Mouse (Mus musculus): ENCODE results near the gene Gk5. TPM values are rescaled to one million over a fixed set of nuclear protein-coding genes. Genes with fewer than 3 reads are reported as not detected.

The Gk5 gene
- polyA plus RNA-seq, 1 experiment: 2.5 TPM

GRCm38 (mm10) chr9:96132956-96133603, 13.9 kb downstream of the Gk5 start:
- WGBS: 22% methylated on average over 4 of the region's 4 CpGs
- Histone ChIP-seq H3K27me3 (ENCODE audit: control insufficient read depth, insufficient read depth, low read length) (no peaks in the 10 kb centered on the region), H3K4me1 (ENCODE audit: control insufficient read depth, insufficient read depth, insufficient read length, low read length) (peaks cover 7% of the 10 kb centered on the region), H3K36me3 (ENCODE audit: control insufficient read depth, insufficient read depth, low read length) (no peaks in the 10 kb centered on the region), H3K4me3 (ENCODE audit: low read depth, low read length) (no peak overlapping the region), H3K27ac (ENCODE audit: insufficient read depth, low read depth, low read length) (no peak overlapping the region)
- no peak for TF ChIP-seq CTCF (IDR thresholded peaks at IDR 0.05; ENCODE audit: extremely low read depth, insufficient read length, insufficient replicate concordance, low read depth, low read length)
- TF ChIP-seq POLR2A (IDR thresholded peaks at IDR 0.05; ENCODE audit: low read depth, low read length): no peak

- Histone ChIP-seq H3K27ac (ENCODE audit: insufficient read depth, low read depth, low read length) (peak overlapping the region; percentile 76), H3K36me3 (ENCODE audit: control insufficient read depth, insufficient read depth, low read length) (no peaks in the 10 kb centered on the region), H3K27me3 (ENCODE audit: control insufficient read depth, insufficient read depth, low read length) (no peaks in the 10 kb centered on the region), H3K4me1 (ENCODE audit: control insufficient read depth, insufficient read depth, insufficient read length, low read length) (peaks cover 7% of the 10 kb centered on the region), H3K4me3 (ENCODE audit: low read depth, low read length) (no peak overlapping the region)
- WGBS: 30% methylated on average over 7 of the region's 7 CpGs
- no peak for TF ChIP-seq CTCF (IDR thresholded peaks at IDR 0.05; ENCODE audit: extremely low read depth, insufficient read length, insufficient replicate concordance, low read depth, low read length)
- TF ChIP-seq POLR2A (IDR thresholded peaks at IDR 0.05; ENCODE audit: low read depth, low read length): no peak
Measured at GRCm38 (mm10) chr9:96134470-96134869, 15.3 kb downstream of the Gk5 start.

DNA sequence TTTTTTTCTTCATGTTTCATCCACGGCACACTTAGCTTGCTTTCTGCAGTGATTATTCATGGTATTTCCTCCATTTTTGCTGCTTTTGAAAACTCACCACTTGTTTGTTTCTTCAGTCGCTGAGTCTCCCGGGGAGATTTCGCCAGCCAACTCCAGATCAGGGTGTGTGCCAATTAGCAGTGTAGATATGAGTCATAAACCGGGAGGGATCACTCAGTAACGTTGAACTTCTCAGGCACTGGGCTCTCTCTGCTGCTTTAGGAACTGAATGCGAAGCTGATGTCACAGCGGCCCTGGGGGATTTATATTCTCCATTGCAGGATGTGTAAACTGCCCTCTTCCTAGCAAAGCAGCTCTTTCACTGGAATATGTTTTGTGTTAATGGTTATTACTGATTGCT, 15.8 kb downstream of the Gk5 start:
- no peaks in the 10 kb centered on the region for H3K36me3 ChIP-seq (ENCODE audit: control insufficient read depth, insufficient read depth, low read length)
- 9% methylated on average over 8 of the region's 8 CpGs for WGBS
- H3K4me1 ChIP-seq (ENCODE audit: control insufficient read depth, insufficient read depth, insufficient read length, low read length): peaks cover 7% of the 10 kb centered on the region
- no peaks in the 10 kb centered on the region for H3K27me3 ChIP-seq (ENCODE audit: control insufficient read depth, insufficient read depth, low read length)
- no peak overlapping the region for H3K4me3 ChIP-seq (ENCODE audit: low read depth, low read length)
- H3K27ac ChIP-seq (ENCODE audit: insufficient read depth, low read depth, low read length): peak overlapping the region; percentile 76
- TF ChIP-seq CTCF (IDR thresholded peaks at IDR 0.05; ENCODE audit: extremely low read depth, insufficient read length, insufficient replicate concordance, low read depth, low read length) (no peak), POLR2A (IDR thresholded peaks at IDR 0.05; ENCODE audit: low read depth, low read length) (no peak)

DNA sequence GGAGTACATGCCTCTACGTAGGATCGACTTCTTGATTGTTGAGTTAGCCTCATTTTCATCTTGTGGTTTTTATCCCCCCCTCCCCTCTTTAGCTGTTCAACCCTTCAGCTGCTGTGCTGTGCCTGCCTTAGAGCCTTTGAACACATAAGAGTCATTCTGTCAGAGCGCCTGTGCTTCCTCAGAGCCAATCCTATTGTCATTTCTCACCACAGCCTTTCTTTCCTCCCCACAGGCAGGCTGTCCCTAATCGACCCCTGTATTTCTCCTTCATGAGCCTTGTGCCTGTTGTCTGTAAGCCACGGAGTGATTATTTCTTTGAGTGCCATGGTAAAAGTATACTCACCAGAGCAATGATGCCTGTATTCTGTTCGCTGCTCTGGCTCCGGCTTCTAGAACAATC, 16.3 kb downstream of the Gk5 start:
- H3K36me3 ChIP-seq (ENCODE audit: control insufficient read depth, insufficient read depth, low read length): no peaks in the 10 kb centered on the region
- WGBS: 46% methylated on average over 7 of the region's 7 CpGs
- peak overlapping the region; percentile 76; the same call in 1 of the 2 replicates for H3K27ac ChIP-seq (ENCODE audit: insufficient read depth, low read depth, low read length)
- H3K27me3 ChIP-seq (ENCODE audit: control insufficient read depth, insufficient read depth, low read length): no peaks in the 10 kb centered on the region
- H3K4me3 ChIP-seq (ENCODE audit: low read depth, low read length): no peak overlapping the region
- H3K4me1 ChIP-seq (ENCODE audit: control insufficient read depth, insufficient read depth, insufficient read length, low read length): peaks cover 7% of the 10 kb centered on the region
- no peak for TF ChIP-seq CTCF (IDR thresholded peaks at IDR 0.05; ENCODE audit: extremely low read depth, insufficient read length, insufficient replicate concordance, low read depth, low read length)
- TF ChIP-seq POLR2A (IDR thresholded peaks at IDR 0.05; ENCODE audit: low read depth, low read length): no peak

DNA sequence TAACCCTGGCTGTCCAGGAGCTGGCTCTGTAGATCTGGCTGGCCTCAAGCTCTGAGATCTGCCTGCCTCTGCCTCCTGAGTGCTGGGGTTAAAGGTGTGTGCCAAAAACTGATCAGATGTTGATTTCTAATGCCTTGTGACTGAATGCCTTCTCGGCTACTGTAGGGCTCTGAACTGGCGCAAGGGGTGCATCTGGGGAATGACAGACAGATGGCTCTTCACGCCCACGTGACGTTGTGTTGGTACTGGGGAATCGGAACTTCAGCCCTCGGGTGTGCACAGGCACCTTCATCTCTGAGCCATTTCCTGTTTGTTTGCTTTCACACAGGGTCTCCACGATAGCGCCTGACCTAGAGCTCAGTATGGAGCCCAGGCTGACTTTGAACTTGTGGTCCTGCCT, 19.8 kb downstream of the Gk5 start:
- no peak overlapping the region for H3K27ac ChIP-seq (ENCODE audit: insufficient read depth, low read depth, low read length)
- H3K27me3 ChIP-seq (ENCODE audit: control insufficient read depth, insufficient read depth, low read length): no peaks in the 10 kb centered on the region
- 90% methylated on average over 9 of the region's 9 CpGs for WGBS
- peaks cover 7% of the 10 kb centered on the region for H3K4me1 ChIP-seq (ENCODE audit: control insufficient read depth, insufficient read depth, insufficient read length, low read length)
- H3K36me3 ChIP-seq (ENCODE audit: control insufficient read depth, insufficient read depth, low read length): peaks cover 8% of the 10 kb centered on the region; the same call in 1 of the 2 replicates
- H3K4me3 ChIP-seq (ENCODE audit: low read depth, low read length): no peak overlapping the region
- TF ChIP-seq CTCF (IDR thresholded peaks at IDR 0.05; ENCODE audit: extremely low read depth, insufficient read length, insufficient replicate concordance, low read depth, low read length): no peak
- no peak for TF ChIP-seq POLR2A (IDR thresholded peaks at IDR 0.05; ENCODE audit: low read depth, low read length)

DNA sequence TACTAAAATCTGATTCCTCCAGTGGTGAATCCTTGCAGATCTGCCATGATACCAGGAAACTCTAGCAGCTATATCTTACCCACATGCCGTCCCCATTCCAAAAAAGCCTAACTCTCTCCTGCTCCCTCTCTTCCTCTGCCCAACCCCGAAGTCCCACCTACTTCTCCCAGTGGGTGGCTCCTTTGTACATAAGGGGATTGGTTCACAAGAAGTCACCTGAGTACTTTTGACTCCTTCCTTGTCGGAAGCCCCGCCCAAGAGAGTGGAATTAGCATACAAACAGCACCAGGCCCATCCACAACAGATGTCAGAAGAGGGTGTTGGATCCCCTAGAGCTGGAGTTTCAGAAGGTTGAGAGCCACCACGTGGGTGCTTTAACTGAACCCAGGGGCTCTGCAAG, 20.7 kb downstream of the Gk5 start:
- peaks cover 4% of the 10 kb centered on the region for H3K4me1 ChIP-seq (ENCODE audit: control insufficient read depth, insufficient read depth, insufficient read length, low read length)
- H3K36me3 ChIP-seq (ENCODE audit: control insufficient read depth, insufficient read depth, low read length): peaks cover 9% of the 10 kb centered on the region; the same call in 1 of the 2 replicates
- no peak overlapping the region for H3K27ac ChIP-seq (ENCODE audit: insufficient read depth, low read depth, low read length)
- H3K4me3 ChIP-seq (ENCODE audit: low read depth, low read length): no peak overlapping the region
- TF ChIP-seq CTCF (IDR thresholded peaks at IDR 0.05; ENCODE audit: extremely low read depth, insufficient read length, insufficient replicate concordance, low read depth, low read length) (no peak), POLR2A (IDR thresholded peaks at IDR 0.05; ENCODE audit: low read depth, low read length) (no peak)
- no peaks in the 10 kb centered on the region for H3K27me3 ChIP-seq (ENCODE audit: control insufficient read depth, insufficient read depth, low read length)
- 65% methylated on average over 5 of the region's 5 CpGs for WGBS

GRCm38 (mm10) chr9:96140931-96141330, 21.8 kb downstream of the Gk5 start:
- 42% methylated on average over 7 of the region's 7 CpGs for WGBS

More at GRCm38 (mm10) chr9:96140931-96141330, 21.8 kb downstream of the Gk5 start:
- H3K27ac ChIP-seq (ENCODE audit: insufficient read depth, low read depth, low read length): no peak overlapping the region
- TF ChIP-seq POLR2A (IDR thresholded peaks at IDR 0.05; ENCODE audit: low read depth, low read length) (no peak), CTCF (IDR thresholded peaks at IDR 0.05; ENCODE audit: extremely low read depth, insufficient read length, insufficient replicate concordance, low read depth, low read length) (no peak)
- H3K4me1 ChIP-seq (ENCODE audit: control insufficient read depth, insufficient read depth, insufficient read length, low read length): no peaks in the 10 kb centered on the region
- H3K36me3 ChIP-seq (ENCODE audit: control insufficient read depth, insufficient read depth, low read length): peaks cover 15% of the 10 kb centered on the region
- no peaks in the 10 kb centered on the region for H3K27me3 ChIP-seq (ENCODE audit: control insufficient read depth, insufficient read depth, low read length)
- H3K4me3 ChIP-seq (ENCODE audit: low read depth, low read length): no peak overlapping the region

Data from small intestine, adult 2 months (tissue).